Mouse (Mus musculus): ENCODE results near the gene Ppm1e.

The Ppm1e gene

DNA sequence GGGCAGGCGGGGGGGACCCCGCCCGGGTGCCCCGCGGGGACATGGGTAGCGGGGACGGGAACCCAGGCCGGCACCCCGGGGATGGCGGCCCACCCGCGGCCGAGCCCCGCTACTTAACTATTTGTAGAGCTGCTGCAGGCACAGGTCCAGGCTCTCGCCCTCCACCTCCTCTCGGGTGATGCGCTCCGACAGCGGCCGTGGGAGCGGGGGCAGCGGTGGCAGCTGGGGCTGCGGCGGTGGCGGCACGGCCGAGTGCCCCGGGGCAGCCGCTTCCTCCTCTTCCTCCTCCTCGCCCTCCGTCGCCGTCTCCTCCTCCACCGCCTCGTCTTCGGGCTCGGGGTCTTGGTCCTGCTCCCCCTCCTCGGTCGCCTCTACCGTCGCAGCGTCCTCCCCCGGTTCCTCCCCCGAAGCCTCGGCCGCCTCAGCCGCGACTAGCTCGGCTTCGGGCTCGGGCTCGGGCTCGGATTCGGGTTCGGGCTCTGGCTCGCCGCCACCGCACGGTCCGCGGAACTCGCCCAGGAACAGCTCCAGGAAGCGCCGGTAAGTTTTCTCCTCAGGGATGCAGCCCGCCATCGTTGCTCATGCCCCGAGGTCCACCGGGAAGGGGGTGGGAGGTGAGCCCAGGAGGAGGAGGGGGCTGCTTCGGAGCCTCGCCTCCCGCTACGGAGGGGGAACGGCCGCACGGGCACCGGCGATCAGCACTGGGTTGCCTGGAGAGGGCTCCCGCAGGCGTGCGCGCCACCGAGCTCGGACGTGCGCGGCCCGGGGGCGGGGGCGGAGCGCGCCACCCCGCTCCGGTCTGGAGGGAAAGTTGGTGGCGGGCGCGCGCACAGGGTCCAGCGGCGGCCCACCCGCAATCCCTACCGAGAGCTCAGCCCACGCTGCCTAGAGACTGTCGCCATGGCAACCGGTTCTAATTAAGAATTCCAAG, at the start of gene Ppm1e:
Gene Ppm1e (minus strand): TSS at position 693 of the 931 bp plus-strand sequence.
- in situ Hi-C loops (cut with MboI, MseI), result loop anchor here in 1 of 2 experiments (10.0 kb wide), 1 partner anchor 1694 kb away; no protein-coding TSS in a partner anchor

DNA sequence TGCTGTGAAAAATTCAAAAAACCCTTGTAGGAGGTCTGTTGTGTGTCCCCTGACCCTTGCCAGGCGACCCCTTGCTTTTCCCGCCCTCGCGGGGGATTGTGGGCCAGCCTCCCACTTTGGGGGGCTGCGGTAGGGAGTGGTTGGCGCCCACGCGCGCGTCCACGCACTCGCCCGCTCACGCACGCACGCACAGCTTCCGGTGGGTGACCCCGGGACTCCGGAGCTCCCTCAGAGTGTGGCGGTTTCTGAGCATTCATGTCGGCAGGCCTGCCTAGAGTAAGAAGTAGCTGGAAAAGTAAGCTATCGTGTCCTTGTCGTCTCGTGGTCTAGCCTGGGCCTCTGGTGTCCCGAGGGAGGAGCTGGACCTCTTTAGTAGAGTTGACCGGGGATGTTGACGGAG, 46.1 kb upstream of the Ppm1e start, which contains the start of the genes Rad51c and Tex14:
Gene Rad51c (minus strand): TSS at position 79 of the 400 bp plus-strand sequence.
Gene Tex14 (plus strand): TSS at position 190 of the 400 bp plus-strand sequence.
- in situ Hi-C loops (cut with MboI, MseI), result no loop called here

DNA sequence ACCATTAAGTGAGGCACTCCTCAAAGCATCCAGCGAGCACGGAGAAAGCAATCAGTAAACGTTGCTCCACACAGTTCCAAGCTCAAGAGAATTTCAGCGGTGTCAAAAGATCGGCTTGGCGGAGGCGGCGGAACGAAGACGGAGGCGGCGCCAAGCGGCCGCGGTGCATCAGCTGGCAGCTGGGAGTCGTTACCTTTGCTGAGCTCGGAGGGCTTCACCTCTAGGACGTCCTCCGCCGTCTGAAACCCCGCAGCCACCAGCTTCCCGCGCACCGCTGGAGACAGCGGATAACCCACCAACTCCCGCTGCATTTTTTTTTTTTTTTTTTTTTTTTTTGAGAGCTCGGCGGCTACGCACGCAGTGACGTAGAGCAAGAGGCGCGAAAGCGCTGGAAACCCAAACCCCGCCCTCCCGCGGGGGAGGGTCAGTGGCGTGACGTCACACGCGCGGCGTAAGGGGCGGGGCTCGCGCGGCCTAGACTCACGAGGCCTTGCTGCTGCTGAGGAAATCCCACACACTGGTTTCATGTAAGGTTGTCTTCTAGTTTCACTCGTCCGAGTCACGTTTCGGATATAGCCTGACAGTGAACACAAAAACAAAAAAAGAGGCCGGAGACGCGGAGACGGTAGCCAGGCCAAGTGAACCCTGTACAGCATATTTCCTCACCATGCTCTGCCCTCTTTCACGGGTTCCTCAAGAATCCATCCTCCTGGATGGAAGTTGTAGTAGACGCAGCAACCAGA, 45.5 kb upstream of the Ppm1e start:
- in situ Hi-C loops (cut with MboI, MseI), result no loop called here

DNA sequence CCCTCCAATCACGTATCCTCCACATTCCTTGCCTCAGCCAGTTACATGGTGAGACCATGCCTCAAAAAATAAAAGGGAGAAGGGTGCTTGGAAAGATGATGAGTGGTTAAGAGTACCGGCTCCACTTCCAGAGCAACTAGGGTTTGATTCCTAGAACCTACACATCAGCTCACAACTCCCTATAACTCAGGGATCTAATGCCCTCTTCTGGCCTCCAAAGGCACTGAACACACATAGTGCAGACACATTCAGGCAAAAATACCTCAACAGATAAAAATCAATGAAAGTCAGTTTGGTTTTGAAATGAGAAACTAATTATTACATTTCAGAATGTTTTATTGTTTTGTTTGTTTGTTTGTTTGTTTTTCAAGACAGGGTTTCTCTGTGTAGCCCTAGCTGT, 39.6 kb upstream of the Ppm1e start:
- in situ Hi-C loops (cut with MboI, MseI), result loop anchor here in 1 of 2 experiments (25.0 kb wide), 1 partner anchor 186 kb away; no protein-coding TSS in a partner anchor

DNA sequence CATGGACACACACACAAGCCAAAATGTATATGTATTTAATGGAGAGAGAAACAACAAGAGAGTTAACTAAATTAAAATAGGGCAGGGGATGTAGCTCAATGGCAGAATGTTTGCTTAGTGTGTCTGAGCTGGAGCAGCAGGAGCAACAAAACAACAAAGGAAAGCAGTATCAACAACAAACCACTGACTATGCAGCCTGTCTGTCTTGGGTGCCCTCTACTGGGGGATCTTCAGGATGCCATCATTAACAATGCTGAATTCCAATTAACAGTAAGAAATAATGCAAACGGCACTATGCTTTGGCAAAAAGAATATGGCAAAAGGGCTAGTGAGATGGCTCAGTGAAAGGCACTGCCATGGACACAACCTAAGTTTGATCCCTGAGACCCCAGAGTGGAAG, 35.0 kb upstream of the Ppm1e start:
- in situ Hi-C loops (cut with MboI, MseI), result loop anchor here in 1 of 2 experiments (25.0 kb wide), 1 partner anchor 182 kb away; no protein-coding TSS in a partner anchor

DNA sequence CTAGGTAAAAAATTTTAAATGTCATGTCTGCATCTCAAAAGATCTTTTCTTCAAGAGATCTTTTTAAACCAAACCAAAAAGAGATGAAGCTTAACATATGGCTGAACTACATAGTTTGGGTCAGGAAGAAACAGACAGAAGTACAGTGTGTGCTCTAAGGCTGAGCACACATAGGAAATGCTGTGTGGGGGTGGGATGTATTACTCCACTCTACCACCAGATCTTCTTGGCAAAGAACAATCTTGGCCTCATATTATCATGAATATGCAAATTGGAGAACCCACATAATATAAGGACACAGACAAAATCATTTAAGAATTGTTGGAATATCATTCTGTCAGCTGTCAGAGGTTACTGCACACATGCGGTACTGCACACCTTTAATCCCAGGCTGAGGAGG, 26.9 kb upstream of the Ppm1e start:
- in situ Hi-C loops (cut with MboI, MseI), result loop anchor here in 1 of 2 experiments (25.0 kb wide), 1 partner anchor 173 kb away; no protein-coding TSS in a partner anchor

DNA sequence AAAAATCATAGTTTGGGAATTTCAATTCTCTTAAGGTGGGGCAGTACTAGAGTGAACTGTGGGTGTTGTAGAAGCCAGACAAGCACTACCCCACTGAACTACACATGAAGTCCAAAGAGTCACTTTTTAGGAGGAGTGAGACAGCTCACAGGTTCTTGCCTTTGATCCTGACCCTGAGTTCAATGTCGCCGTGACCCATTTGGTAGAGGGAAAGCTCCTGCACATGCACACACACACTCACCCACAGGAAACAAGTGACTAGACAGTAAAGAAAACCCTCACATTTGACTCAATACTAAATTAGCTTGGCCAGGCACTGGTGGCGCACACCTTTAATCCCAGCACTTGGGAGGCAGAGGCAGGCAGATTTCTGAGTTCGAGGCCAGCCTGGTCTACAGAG, 25.7 kb upstream of the Ppm1e start:
- in situ Hi-C loops (cut with MboI, MseI), result loop anchor here in 1 of 2 experiments (25.0 kb wide), 1 partner anchor 172 kb away; no protein-coding TSS in a partner anchor

DNA sequence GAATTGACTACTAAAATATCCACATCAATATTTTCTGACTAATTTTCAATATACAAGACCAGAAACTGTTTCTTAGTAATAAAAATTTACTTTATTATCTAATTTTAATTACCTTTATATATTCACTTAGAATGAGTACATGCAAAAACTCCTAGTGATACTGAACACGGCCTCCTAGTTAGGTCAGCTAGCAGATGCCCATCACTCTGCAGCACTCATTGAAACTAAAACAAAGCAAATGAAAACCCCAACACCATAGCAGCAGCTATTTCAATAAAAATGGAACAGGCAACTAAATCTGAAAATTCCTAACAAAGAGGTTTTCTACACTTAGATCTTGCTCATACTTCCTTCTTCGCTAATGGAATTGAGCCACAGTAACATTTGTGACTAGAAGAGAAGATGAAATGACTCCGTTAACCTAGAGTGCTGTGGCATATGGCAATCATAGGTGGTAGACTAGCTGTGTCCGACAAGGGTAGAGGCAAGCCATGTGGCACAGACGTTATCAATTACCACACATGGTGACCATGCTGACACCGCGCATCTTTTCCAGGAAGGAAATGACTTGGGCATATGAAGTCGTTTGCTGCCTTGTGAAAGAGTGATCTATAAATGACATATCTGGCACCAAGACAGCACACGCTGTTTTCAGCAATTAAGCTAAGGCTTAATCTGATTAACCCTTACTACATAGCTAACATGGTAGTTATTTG, 9.2 kb upstream of the Ppm1e start:
- in situ Hi-C loops (cut with MboI, MseI), result no loop called here

DNA sequence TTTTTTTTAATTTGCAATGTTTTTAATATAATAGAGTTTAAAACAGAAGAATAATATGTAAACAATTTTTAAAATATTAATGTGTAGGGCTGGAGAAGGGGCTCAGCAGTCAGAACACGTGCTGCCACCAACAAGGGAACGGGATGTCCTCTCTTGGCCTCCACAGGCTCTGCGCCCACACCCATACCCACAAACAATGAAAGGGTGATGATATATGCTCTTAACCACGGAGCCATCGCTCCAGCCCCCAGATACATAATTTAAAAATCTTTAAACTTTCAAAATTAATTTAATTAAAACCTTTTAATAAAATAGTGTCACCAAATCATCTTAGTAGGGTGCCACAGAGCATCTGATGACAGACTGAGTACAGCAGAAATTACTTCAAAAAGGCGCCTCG, 8.2 kb upstream of the Ppm1e start:
- in situ Hi-C loops (cut with MboI, MseI), result no loop called here

DNA sequence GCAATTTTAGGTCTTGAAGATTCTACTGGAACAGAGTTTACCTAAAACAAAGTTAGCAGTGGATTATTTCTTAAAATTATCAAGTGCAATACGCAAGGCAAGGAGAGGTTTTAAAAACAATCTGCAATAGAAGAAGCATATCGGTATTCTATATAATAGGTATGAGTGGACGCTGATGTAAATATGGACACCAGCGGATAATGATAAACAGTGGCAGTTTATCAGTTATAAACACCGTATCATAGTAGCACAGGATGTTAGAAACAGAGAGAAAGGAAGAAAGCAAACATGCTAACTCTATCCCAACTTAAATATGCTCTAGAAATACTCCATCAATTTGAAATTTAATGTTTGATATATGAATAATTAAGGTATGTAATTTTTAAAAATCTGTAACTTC, 6.3 kb upstream of the Ppm1e start:
- in situ Hi-C loops (cut with MboI, MseI), result no loop called here

DNA sequence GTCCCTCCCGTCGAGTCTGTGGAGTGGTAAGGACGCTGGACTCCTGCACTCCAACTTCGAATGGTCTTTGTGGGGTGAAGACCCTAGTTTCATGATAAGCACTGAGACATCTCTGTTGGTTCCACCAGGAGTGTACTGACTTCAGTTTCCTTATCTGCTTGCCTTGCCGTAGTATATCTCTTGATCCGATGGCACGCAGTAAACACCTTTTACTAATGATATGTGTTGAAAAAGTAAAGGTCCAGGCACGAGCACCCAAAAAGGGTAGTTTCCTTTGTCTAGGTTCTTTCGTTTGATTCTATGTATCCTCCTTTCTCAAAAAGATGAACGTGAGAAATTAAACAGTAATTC, 414 bp upstream of the Ppm1e start:
- in situ Hi-C loops (cut with MboI, MseI), result loop anchor here in 1 of 2 experiments (10.0 kb wide), 1 partner anchor 1694 kb away; no protein-coding TSS in a partner anchor

DNA sequence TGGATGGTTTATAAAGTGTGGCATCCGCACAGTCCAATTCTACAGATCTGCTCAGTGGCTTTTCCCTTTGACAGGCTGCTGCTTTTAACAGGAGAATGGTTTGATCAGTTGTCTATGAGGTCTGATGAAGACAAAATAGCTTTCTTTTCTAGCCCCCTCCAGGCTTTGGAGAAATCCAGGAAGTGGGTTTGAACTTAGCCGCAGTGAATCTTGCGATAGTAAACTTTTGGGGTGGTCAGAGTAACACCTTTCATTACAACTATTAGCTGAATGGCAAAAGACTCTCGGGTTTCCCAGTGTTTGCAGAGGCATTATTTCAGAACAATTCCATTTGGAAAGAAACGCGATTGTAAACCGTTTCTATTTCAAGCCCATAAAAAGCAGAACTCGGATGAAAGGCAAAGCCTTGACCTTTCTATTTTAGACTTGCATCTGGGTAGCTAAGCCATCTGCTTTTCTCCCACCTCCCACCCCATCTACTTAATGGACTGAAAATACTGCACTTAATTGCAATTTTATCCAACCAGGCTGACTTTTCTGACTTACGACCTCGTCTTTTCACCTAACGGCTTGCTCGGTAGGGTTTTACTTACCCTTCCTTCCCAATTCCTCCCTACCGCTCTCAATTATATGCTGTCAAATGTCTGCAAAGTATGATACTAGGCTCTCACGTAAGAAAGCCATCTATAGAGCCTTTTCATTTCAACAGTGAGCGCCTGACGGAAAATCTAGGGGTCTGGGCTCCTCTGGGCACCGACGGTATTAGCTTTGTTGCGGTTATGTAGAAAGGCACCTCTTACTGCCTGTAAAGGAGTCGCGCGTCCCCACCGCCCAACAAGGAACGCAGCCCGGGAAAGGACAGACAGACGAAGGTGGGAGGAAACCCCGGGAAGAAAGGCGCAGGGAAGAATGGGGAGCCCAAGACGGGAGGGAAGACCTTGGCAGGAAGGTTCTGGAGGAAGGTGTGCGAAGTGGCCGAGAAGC, 1.2 kb downstream of the Ppm1e start:
- in situ Hi-C loops (cut with MboI, MseI), result loop anchor here in 1 of 2 experiments (10.0 kb wide), 1 partner anchor 1693 kb away; no protein-coding TSS in a partner anchor

DNA sequence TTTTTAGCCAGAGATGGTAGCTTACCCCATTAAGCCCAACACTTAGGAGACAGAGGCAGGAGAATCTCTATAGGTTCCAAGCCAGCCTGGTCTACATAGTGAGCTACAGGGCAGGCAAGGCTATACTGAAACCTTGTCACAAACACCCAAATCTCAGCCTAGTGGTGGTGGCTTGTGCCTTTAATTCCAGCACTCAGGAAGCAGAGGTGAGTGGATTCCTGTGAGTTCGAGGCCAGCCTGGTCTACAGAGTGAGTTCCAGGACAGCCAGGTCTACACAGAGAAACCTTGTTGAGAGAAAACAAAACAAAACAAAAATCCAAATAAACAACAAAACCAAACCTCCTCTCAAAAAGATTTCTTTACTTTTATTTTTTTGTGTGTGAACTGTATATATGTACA, 4.0 kb downstream of the Ppm1e start:
- in situ Hi-C loops (cut with MboI, MseI), result loop anchor here in 1 of 2 experiments (10.0 kb wide), 1 partner anchor 1690 kb away; no protein-coding TSS in a partner anchor

DNA sequence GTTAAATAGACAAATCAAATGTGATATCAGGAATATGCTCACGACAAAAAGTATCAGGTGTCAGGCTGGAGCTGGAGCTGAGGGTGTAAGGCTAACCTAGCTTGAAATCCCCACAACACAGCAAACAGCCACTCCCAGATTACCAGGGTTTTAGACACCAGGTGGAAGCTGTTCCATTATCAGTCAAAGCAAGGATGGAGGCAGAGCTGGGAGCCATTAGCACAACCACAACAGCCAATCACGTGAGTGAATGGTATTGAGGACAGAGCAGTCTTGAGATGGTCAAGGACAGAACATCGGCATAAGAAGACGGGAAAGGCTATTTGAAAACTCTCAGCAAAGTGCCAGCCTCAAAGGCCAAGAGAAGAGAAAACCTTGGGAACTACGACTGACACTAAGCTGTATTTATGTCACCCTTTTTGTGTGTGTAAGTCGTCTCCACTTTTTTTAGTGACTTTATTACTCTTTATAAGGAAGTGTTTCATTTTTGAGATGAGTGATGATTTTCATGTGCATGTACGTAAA, 5.1 kb downstream of the Ppm1e start:
- in situ Hi-C loops (cut with MboI, MseI), result loop anchor here in 1 of 2 experiments (10.0 kb wide), 1 partner anchor 1689 kb away; no protein-coding TSS in a partner anchor

DNA sequence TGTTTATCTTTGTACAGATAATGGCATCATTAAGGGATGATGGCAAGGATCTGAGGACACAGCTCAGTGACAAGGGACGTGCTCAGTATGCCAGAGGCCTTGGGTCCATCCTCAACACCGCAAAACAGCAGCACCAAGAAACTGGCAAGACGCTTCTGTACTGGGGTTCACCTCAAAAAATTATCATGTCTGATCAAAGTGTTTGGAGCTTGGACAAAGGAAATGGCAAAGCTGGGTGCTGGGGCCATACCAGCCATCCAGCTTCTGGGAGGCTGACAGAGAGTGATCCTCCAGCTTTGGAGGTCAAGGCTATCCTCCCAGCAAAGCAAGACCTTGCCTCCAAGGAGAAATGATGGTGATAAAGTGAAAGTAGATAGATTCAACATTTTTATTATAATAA, 32.4 kb downstream of the Ppm1e start:
- in situ Hi-C loops (cut with MboI, MseI), result no loop called here

DNA sequence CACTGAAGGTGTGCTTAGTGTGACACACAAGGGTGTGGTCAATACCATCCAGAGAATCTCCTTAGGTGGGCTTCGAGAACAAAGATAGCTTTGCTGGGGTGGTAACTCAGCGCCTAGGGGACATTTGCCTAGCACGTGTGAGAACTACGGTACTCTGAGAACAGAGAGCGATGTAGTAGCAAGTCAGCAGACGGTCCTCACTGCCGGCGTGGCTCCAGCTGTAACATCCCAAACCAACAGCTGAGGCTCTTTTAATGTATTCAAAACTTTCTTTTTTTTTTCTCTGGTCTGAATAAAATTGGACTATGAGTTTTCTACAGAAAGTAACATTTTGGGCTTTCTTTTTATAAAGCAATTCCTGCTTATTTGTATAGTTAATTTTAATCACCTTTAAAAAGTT, 36.3 kb downstream of the Ppm1e start:
- in situ Hi-C loops (cut with MboI, MseI), result no loop called here

DNA sequence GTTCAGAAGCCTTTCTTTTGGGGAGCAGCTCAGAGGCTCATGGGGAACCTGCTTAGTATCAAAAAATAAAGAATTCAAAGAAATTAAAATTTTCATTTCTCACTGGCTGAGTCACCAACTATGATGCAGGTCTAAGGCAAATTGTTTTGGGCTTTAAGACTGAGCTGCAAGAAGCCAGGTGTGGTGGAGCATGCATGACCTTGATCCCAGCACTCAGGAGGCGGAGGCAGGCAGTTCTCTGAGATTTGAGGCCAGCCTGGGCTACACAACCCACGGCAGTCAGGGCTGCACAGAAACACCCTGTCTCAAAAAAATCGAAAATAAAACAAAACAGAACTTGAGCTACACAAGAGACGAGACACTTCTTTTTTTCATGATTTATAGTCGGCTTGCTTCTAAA, 38.8 kb downstream of the Ppm1e start:
- in situ Hi-C loops (cut with MboI, MseI), result no loop called here

DNA sequence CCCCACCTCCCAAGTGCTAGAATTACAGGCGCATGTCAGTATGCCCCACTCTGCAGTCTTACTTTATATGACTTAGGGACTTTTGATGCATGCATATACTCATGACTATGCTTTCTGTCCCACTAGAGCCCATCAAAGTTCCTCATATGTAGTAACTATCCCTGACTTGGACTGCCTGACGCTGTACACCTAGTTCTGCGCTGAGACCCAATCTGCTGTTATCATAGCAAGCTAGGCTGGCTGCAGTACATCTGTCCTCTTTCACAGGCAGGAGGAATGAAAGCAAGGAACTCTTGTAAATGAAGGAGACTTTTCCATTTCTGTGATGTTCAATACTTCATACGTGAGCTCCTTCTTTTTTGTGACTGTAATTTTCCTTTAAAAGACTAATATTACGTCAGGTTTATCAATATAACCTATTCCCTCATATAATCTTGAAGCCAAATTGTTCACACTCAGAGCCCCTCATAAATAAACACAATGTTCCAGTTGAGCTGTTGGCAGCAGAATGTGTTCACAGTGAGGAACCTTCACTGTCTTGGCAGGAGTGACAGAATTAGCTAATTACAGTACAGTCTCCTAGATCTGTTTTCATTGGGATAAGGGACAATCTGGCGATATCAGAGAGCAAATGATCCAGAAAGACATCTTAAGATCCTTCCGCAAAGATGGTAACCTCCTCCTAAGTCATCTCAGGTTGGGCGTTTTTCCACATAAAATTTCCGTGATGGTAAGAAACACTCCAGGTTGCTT, 39.7 kb downstream of the Ppm1e start:
- in situ Hi-C loops (cut with MboI, MseI), result no loop called here

DNA sequence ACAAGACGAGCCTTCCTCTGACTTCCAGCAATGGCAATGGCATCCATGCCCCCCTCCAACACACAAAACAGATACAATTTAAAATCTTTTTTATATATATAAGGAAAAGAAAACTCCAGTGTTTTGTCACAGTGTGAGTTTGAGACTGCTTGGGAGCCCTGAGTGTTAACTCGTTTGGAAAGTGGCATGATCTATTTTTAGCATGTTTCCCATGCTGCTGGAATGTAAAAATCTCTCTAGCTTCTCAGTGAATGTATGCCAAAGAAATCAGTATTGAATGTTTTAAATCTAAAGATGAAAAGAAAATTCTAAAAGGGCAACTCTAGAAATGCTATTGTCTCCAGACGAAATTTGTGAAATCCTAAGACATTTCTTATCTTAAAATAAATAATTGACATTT, 45.3 kb downstream of the Ppm1e start:
- in situ Hi-C loops (cut with MboI, MseI), result no loop called here
